Mouse (Mus musculus) adipocyte (in vitro differentiated cells): ENCODE measurements around the gene Gm42688.
A peak's percentile ranks its signal among the peaks of the same experiment; 100 is the strongest.

ENCODE experiments used
- DNase-seq: peaks from one replicate; pipeline ENCODE4 v3.0.0-alpha.2; 2016; ENCODE audit warnings: low spot score

The Gm42688 gene

GRCm38 (mm10) chr6:83117616-83118015 lies 16.2 kb downstream of the Gm42688 start:
- no peak for DNase-seq

GRCm38 (mm10) chr6:83118369-83118768 lies 17.0 kb downstream of the Gm42688 start:
- no peak for DNase-seq

GRCm38 (mm10) chr6:83118825-83119733 lies 17.7 kb downstream of the Gm42688 start:
- no peak for DNase-seq

GRCm38 (mm10) chr6:83119734-83120051 lies 18.3 kb downstream of the Gm42688 start:
- no peak for DNase-seq

- peak; percentile 100 for DNase-seq
These were observed 19.8 kb downstream of the Gm42688 start, which contains the start of gene Wbp1 for GRCm38 (mm10) chr6:83120930-83121862. TSS of gene Wbp1 (minus strand) at chr6:83121559.

GRCm38 (mm10) chr6:83121863-83122710 lies 20.7 kb downstream of the Gm42688 start:
- DNase-seq: no peak

- DNase-seq: no peak
These were observed 21.5 kb downstream of the Gm42688 start for GRCm38 (mm10) chr6:83122961-83123360.

- DNase-seq: peak; percentile 99
These were observed 23.5 kb downstream of the Gm42688 start for GRCm38 (mm10) chr6:83124851-83125312.

GRCm38 (mm10) chr6:83125331-83125730 lies 23.9 kb downstream of the Gm42688 start, which contains the start of gene Ino80b:
TSS of gene Ino80b (minus strand) at chr6:83125431.
- DNase-seq: no peak

GRCm38 (mm10) chr6:83127419-83127818 lies 26.0 kb downstream of the Gm42688 start:
- no peak for DNase-seq

GRCm38 (mm10) chr6:83131469-83132034 lies 30.1 kb downstream of the Gm42688 start:
- peak; percentile 62 for DNase-seq

GRCm38 (mm10) chr6:83132176-83132919 lies 30.9 kb downstream of the Gm42688 start:
- DNase-seq: no peak

- DNase-seq: no peak
These were observed 32.8 kb downstream of the Gm42688 start for GRCm38 (mm10) chr6:83134226-83134625.

- DNase-seq: no peak
These were observed 33.6 kb downstream of the Gm42688 start, which contains the start of gene Rtkn for GRCm38 (mm10) chr6:83134951-83135513. TSS of gene Rtkn (plus strand) at chr6:83135463.

- DNase-seq: no peak
These were observed 34.2 kb downstream of the Gm42688 start for GRCm38 (mm10) chr6:83135571-83136161.

- no peak for DNase-seq
These were observed 35.0 kb downstream of the Gm42688 start for GRCm38 (mm10) chr6:83136291-83136880.

GRCm38 (mm10) chr6:83136881-83137575 lies 35.6 kb downstream of the Gm42688 start:
- peak; percentile 82 for DNase-seq

- peak; percentile 95 for DNase-seq
These were observed 36.1 kb downstream of the Gm42688 start for GRCm38 (mm10) chr6:83137576-83137950.

GRCm38 (mm10) chr6:83138056-83138455 lies 36.6 kb downstream of the Gm42688 start:
- DNase-seq: no peak
